Mouse (Mus musculus): ENCODE results near the gene Prmt7.

DNA sequence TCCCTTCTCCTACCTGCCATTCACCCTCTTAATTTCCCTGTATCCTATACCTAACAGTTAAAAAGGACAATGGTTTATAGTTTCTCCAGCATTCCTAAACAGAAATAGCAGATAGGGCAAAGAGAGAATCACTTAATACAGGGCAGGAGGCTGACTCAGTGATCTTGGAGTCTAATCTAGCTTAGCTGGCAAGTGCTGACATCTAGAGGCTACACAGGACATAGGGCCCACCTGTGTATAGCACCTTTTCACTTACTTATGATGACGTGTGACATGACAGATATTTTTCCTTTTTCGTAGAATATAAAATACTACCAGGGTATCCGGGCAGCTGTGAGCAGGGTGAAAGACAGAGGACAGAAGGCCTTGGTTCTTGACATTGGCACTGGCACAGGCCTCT lies 8.9 kb downstream of the Prmt7 start:
- no peak for TF ChIP-seq POLR2A (IDR thresholded peaks at IDR 0.05; ENCODE audit: low read depth, low read length)
- TF ChIP-seq CTCF (conservative IDR thresholded peaks at IDR 0.05; ENCODE audit: insufficient read depth, insufficient read length, low read depth, low read length) = no peak
